Mouse (Mus musculus) MEL (cell line): ENCODE measurements around the gene Chgb. TPM values are rescaled to one million over a fixed set of nuclear protein-coding genes. Genes with fewer than 3 reads are reported as not detected.

Experiments
- DNase-seq: peaks from one replicate; pipeline ENCODE4 v3.0.0; 2011; ENCODE audit warnings: low read depth, low spot score
- H3K27ac ChIP-seq: 2 replicates; pipeline ENCODE4 v1.5.1; 2012; ENCODE audit warnings: low read depth, mild to moderate bottlenecking, control low read depth, low read length, moderate library complexity; ENCODE audit not compliant: control insufficient read depth
- H3K27me3 ChIP-seq, 2 experiments: fragments of 150-350 bp in 1 of 2; sonication (generic) in 1 of 2; 2 replicates each; pipeline ENCODE4 v1.6.1; 2012; ENCODE audit warnings: low read length in 2 of 2, mild to moderate bottlenecking in 2 of 2, improper control_type of control experiment in 1 of 2, moderate library complexity in 1 of 2; ENCODE audit not compliant: insufficient read depth in 2 of 2, control insufficient read depth in 1 of 2
- H3K36me3 ChIP-seq, 2 experiments: 2 replicates each; pipeline ENCODE4 v1.6.1; 2012 to 2014; ENCODE audit warnings: low read length in 2 of 2, improper control_type of control experiment in 1 of 2, inconsistent platforms in 1 of 2, mild to moderate bottlenecking in 1 of 2; ENCODE audit not compliant: insufficient read depth in 2 of 2, control insufficient read depth in 1 of 2
- H3K4me1 ChIP-seq, 2 experiments: fragments of 150-350 bp in 1 of 2; sonication (generic) in 1 of 2; 2 replicates each; pipeline ENCODE4 v1.6.1; 2012; ENCODE audit warnings: low read length in 2 of 2, improper control_type of control experiment in 1 of 2, mild to moderate bottlenecking in 1 of 2; ENCODE audit not compliant: insufficient read depth in 2 of 2, control insufficient read depth in 1 of 2
- H3K4me3 ChIP-seq, 2 experiments: fragments of 150-350 bp in 1 of 2; sonication (generic) in 1 of 2; 2 replicates each; pipeline ENCODE4 v1.5.1; 2012; ENCODE audit warnings: low read depth in 2 of 2, low read length in 2 of 2, mild to moderate bottlenecking in 2 of 2, moderate library complexity in 2 of 2, control low read depth in 1 of 2, improper control_type of control experiment in 1 of 2; ENCODE audit not compliant: control insufficient read depth in 1 of 2, insufficient read depth in 1 of 2
- H3K79me2 ChIP-seq: 2 replicates; pipeline ENCODE4 v1.6.1; 2012; ENCODE audit warnings: mild to moderate bottlenecking, low read length, moderate library complexity; ENCODE audit not compliant: control insufficient read depth, poor library complexity, insufficient read depth
- H3K9ac ChIP-seq: 2 replicates; pipeline ENCODE4 v1.6.1; 2012; ENCODE audit warnings: low read depth, mild to moderate bottlenecking, control low read depth, low read length, moderate library complexity; ENCODE audit not compliant: control insufficient read depth, poor library complexity, severe bottlenecking
- H3K9me3 ChIP-seq: fragments of 150-350 bp; sonication (generic); replicated peaks from 2 replicates; pipeline ENCODE4 v1.6.1; 2012; ENCODE audit warnings: mild to moderate bottlenecking, low read length, improper control_type of control experiment, moderate library complexity; ENCODE audit not compliant: insufficient read depth
- BHLHE40 ChIP-seq: IDR thresholded peaks from 2 replicates; pipeline ENCODE4 v1.6.1; 2012; ENCODE audit warnings: low read depth, mild to moderate bottlenecking, inconsistent platforms, low read length, improper control_type of control experiment, borderline replicate concordance
- CHD1 ChIP-seq: IDR thresholded peaks from 2 replicates; pipeline ENCODE4 v1.6.1; 2012; ENCODE audit warnings: low read depth, mild to moderate bottlenecking, inconsistent platforms, low read length, improper control_type of control experiment
- CHD2 ChIP-seq: IDR thresholded peaks from 2 replicates; pipeline ENCODE4 v1.6.1; 2011; ENCODE audit warnings: low read length, improper control_type of control experiment
- EP300 ChIP-seq, 2 experiments: IDR thresholded peaks; 2 replicates each; pipeline ENCODE4 v1.6.1; 2011; ENCODE audit warnings: improper control_type of control experiment in 2 of 2, low read length in 2 of 2, low read depth in 1 of 2, mild to moderate bottlenecking in 1 of 2
- KAT2A ChIP-seq: conservative IDR thresholded peaks from 2 replicates; pipeline ENCODE4 v1.6.1; 2012; ENCODE audit warnings: low read depth, low read length, improper control_type of control experiment, inconsistent platforms
- MAFK ChIP-seq: IDR thresholded peaks from 2 replicates; pipeline ENCODE4 v1.6.1; 2011; ENCODE audit warnings: low read depth, mild to moderate bottlenecking, low read length, improper control_type of control experiment, borderline replicate concordance
- MAX ChIP-seq: IDR thresholded peaks from 2 replicates; pipeline ENCODE4 v1.6.1; 2011; ENCODE audit warnings: low read length, improper control_type of control experiment
- MAZ ChIP-seq: IDR thresholded peaks from 2 replicates; pipeline ENCODE4 v1.6.1; 2012; ENCODE audit warnings: low read depth, mild to moderate bottlenecking, inconsistent platforms, low read length, improper control_type of control experiment
- MXI1 ChIP-seq: IDR thresholded peaks from 2 replicates; pipeline ENCODE4 v1.6.1; 2011; ENCODE audit warnings: mild to moderate bottlenecking, low read depth, low read length, improper control_type of control experiment
- MYC ChIP-seq: IDR thresholded peaks from 2 replicates; pipeline ENCODE4 v1.6.1; 2011; ENCODE audit warnings: low read depth, mild to moderate bottlenecking, low read length, improper control_type of control experiment, moderate library complexity
- NELFE ChIP-seq: IDR thresholded peaks from 2 replicates; pipeline ENCODE4 v1.6.1; 2011; ENCODE audit warnings: low read depth, low read length, improper control_type of control experiment
- NRF1 ChIP-seq: IDR thresholded peaks from 2 replicates; pipeline ENCODE4 v1.6.1; 2014; ENCODE audit warnings: low read depth, mild to moderate bottlenecking, inconsistent platforms, low read length, improper control_type of control experiment, moderate library complexity; ENCODE audit not compliant: poor library complexity, insufficient read depth, severe bottlenecking
- POLR2A ChIP-seq, 2 experiments: IDR thresholded peaks; 2 replicates each; pipeline ENCODE4 v1.6.1; 2011 to 2012; ENCODE audit warnings: low read length in 2 of 2, mild to moderate bottlenecking in 2 of 2, control low read depth in 1 of 2, improper control_type of control experiment in 1 of 2, low read depth in 1 of 2, moderate library complexity in 1 of 2; ENCODE audit not compliant: control insufficient read depth in 1 of 2, insufficient read depth in 1 of 2, poor library complexity in 1 of 2
- POLR2AphosphoS2 ChIP-seq: IDR thresholded peaks from 2 replicates; pipeline ENCODE4 v1.6.1; 2011; ENCODE audit warnings: low read length, improper control_type of control experiment
- POLR2AphosphoS5 ChIP-seq: IDR thresholded peaks from 2 replicates; pipeline ENCODE4 v1.6.1; 2012; ENCODE audit warnings: low read depth, borderline replicate concordance, mild to moderate bottlenecking, inconsistent platforms, low read length, moderate library complexity, mixed read lengths
- RAD21 ChIP-seq: IDR thresholded peaks from 2 replicates; pipeline ENCODE4 v1.6.1; 2011; ENCODE audit warnings: mild to moderate bottlenecking, low read depth, low read length, improper control_type of control experiment
- RCOR1 ChIP-seq: IDR thresholded peaks from 2 replicates; pipeline ENCODE4 v1.6.1; 2012; ENCODE audit warnings: low read depth, mild to moderate bottlenecking, inconsistent platforms, low read length, improper control_type of control experiment
- SMC3 ChIP-seq: IDR thresholded peaks from 2 replicates; pipeline ENCODE4 v1.6.1; 2011; ENCODE audit warnings: low read depth, low read length, improper control_type of control experiment
- TCF12 ChIP-seq: IDR thresholded peaks from 2 replicates; pipeline ENCODE4 v1.6.1; 2014; ENCODE audit warnings: low read depth, mild to moderate bottlenecking, inconsistent platforms, low read length, improper control_type of control experiment, moderate library complexity
- USF1 ChIP-seq: IDR thresholded peaks from 2 replicates; pipeline ENCODE4 v1.6.1; 2014; ENCODE audit warnings: low read depth, mild to moderate bottlenecking, inconsistent platforms, low read length, improper control_type of control experiment, moderate library complexity
- USF2 ChIP-seq, 2 experiments: IDR thresholded peaks; 2 replicates each; pipeline ENCODE4 v1.6.1; 2011 to 2012; ENCODE audit warnings: improper control_type of control experiment in 2 of 2, low read length in 2 of 2, borderline replicate concordance in 1 of 2, inconsistent platforms in 1 of 2, low read depth in 1 of 2, mild to moderate bottlenecking in 1 of 2; ENCODE audit not compliant: insufficient read depth in 1 of 2
- ZKSCAN1 ChIP-seq: IDR thresholded peaks from 2 replicates; pipeline ENCODE4 v1.6.1; 2012; ENCODE audit warnings: low read depth, mild to moderate bottlenecking, inconsistent platforms, low read length, improper control_type of control experiment, moderate library complexity
- ZMIZ1 ChIP-seq: IDR thresholded peaks from 2 replicates; pipeline ENCODE4 v1.6.1; 2012; ENCODE audit warnings: low read depth, mild to moderate bottlenecking, inconsistent platforms, low read length, improper control_type of control experiment, moderate library complexity
- polyA plus RNA-seq, 2 experiments: library from polyadenylated mRNA; stranded (reverse) in 1 of 2; unstranded in 1 of 2; fragments of >175 nt in 1 of 2; fragments of >200 nt in 1 of 2; gene quantifications; 2 replicates each; pipeline versions ENCODE4 v1.2.1 to v1.2.4; 2012; ENCODE audit warnings: low replicate concordance in 2 of 2, low read depth in 1 of 2; ENCODE audit not compliant: insufficient read length in 2 of 2, insufficient read depth in 1 of 2, missing spikeins in 1 of 2
- total RNA-seq: library from RNA; depleted of rRNA; stranded (reverse); fragments of 300-350 nt; gene quantifications from 2 replicates; pipeline ENCODE4 v1.2.3, GENCODE M21; 2012; rRNA removed

Gene Chgb
- not detected in 2 replicates for total RNA-seq
- polyA plus RNA-seq = under 1 TPM in 1 of 2 experiments, not detected in 1; 0.06 TPM

DNA sequence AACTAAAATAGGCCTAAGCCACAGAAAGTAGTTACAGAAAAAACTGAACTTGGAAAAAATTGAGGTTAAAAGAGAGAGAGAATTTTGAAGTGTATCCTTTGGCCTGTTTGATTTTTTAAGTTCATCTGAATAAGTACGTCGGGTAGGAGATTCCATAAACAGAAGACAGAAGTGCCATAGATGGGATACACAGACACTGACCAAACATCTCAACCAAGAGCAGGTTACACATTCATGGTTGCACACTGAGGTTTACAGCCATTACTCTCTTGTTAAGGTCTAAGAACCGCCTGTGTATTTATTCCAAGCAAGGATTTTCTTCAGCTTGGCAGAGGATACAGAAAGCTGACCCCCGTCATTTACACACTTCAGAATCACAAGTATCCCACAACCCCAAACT is at the start of gene Chgb:
Gene Chgb (plus strand): TSS at position 301 of the 400 bp plus-strand sequence.
- H3K4me3 ChIP-seq = no peak within 1 kb of the TSS

DNA sequence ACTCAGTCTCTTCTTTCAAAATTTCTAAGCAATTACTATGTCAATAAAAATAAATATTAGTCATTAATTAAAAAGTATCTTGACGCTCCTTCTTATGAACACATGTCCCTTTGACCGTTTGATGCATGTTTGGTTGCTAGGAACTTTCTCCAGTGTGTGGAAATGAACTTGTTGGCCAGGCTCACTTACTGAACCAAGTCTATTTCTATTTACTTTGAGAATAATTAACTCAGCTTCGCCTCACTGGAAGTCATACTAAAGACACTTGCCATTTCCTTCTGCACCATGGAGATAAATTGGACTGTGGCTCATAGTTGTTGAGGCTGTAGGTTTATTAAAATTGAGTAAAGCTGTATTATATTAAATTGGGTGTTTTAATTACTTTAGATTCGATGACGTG is 48.1 kb upstream of the Chgb start:
- no peak overlapping the region for H3K9ac ChIP-seq
- TF ChIP-seq CHD1 (no peak), CHD2 (no peak), POLR2A (IDR thresholded peaks at IDR 0.05; ENCODE audit: control insufficient read depth in 1 of 2, insufficient read depth in 1 of 2, low read depth in 1 of 2, low read length in 2 of 2, poor library complexity in 1 of 2) (no peak), NELFE (no peak), RAD21 (no peak), POLR2AphosphoS5 (no peak), SMC3 (no peak), ZMIZ1 (no peak), TCF12 (no peak), RCOR1 (no peak)
- TF ChIP-seq, all 39 proteins: peak for 0
- Histone ChIP-seq H3K79me2 (no peaks in the 10 kb centered on the region), H3K9me3 (no peaks in the 10 kb centered on the region), H3K36me3 (no peaks in the 10 kb centered on the region), H3K4me3 (no peak overlapping the region), H3K27ac (no peak overlapping the region), H3K4me1 (no peaks in the 10 kb centered on the region), H3K27me3 (no peaks in the 10 kb centered on the region)
- no peak for DNase-seq

More for the DNA sequence above, at the start of gene Chgb:
- Histone ChIP-seq H3K27ac (no peak within 1 kb of the TSS), H3K9me3 (no peaks in the 10 kb centered on the region), H3K4me1 (no peaks in the 10 kb centered on the region), H3K36me3 (no peaks in the 10 kb centered on the region), H3K27me3 (no peaks in the 10 kb centered on the region; a peak in 1 of 4 replicates), H3K9ac (no peak within 1 kb of the TSS), H3K79me2 (no peaks in the 10 kb centered on the region)
- DNase-seq = no peak
- TF ChIP-seq EP300 (IDR thresholded peaks at IDR 0.05; ENCODE audit: low read depth in 1 of 2, low read length in 2 of 2) (no peak), BHLHE40 (no peak), MAFK (no peak), NRF1 (no peak), ZMIZ1 (no peak), RCOR1 (no peak), POLR2AphosphoS2 (no peak), ZKSCAN1 (no peak), POLR2AphosphoS5 (no peak), KAT2A (no peak), MXI1 (no peak), MYC (no peak), MAZ (no peak), USF1 (no peak), USF2 (IDR thresholded peaks at IDR 0.05; ENCODE audit: borderline replicate concordance in 1 of 2, insufficient read depth in 1 of 2, low read depth in 1 of 2, low read length in 2 of 2) (no peak), NELFE (no peak), MAX (no peak)
